Mouse (Mus musculus): Measurements from ENCODE around the gene Rhbdf2.

GRCm38 (mm10) chr11:116627072-116628020, 527 bp upstream of the Rhbdf2 start:
- TF ChIP-seq EP300 (optimal IDR thresholded peaks at IDR 0.05), result no peak
- peak; percentile 63 for TF ChIP-seq CTCF (IDR thresholded peaks at IDR 0.05; ENCODE audit: low read depth)

Data from stomach, postnatal 0 days (tissue).